Mouse (Mus musculus) right cerebral cortex, postnatal 36 days (tissue): ENCODE data around the gene Mapkap1.
A peak's percentile ranks its signal among the peaks of the same experiment; 100 is the strongest.

Experiments used
- DNase-seq, 2 experiments: peaks; one replicate each; pipeline ENCODE4 v3.0.0; 2022; ENCODE audit warnings: low spot score in 2 of 2, mixed read lengths in 1 of 2

Mapkap1 gene

DNA sequence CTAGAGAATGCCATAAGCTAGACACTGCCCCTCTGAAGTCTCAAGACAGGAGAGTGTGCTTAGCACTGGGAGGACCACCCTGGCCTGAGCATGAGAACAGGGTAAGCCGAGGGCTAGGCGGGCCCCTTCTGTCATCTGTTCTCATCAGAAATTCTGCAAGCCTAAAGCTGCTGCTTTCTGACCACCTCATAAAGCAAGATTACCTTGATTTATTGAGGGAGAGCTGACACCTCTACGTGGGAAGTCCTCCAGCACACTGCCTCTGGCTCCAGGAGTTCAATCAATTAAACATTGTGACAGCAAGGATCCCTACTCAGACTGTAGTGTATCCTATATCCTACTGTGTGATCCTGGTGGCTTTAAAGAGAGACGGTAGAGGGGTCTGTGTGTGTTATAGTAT, 166.5 kb downstream of the Mapkap1 start:
- no peak for DNase-seq

- DNase-seq: peak in 1 of 2 experiments; percentile 7
These were observed 182.0 kb downstream of the Mapkap1 start for GRCm38 (mm10) chr2:34588546-34588945.

GRCm38 (mm10) chr2:34591721-34592360, 185.3 kb downstream of the Mapkap1 start:
- no peak for DNase-seq

GRCm38 (mm10) chr2:34592361-34592960, 185.9 kb downstream of the Mapkap1 start:
- no peak for DNase-seq

- DNase-seq: no peak
These were observed 187.4 kb downstream of the Mapkap1 start for GRCm38 (mm10) chr2:34594001-34594400.

DNA sequence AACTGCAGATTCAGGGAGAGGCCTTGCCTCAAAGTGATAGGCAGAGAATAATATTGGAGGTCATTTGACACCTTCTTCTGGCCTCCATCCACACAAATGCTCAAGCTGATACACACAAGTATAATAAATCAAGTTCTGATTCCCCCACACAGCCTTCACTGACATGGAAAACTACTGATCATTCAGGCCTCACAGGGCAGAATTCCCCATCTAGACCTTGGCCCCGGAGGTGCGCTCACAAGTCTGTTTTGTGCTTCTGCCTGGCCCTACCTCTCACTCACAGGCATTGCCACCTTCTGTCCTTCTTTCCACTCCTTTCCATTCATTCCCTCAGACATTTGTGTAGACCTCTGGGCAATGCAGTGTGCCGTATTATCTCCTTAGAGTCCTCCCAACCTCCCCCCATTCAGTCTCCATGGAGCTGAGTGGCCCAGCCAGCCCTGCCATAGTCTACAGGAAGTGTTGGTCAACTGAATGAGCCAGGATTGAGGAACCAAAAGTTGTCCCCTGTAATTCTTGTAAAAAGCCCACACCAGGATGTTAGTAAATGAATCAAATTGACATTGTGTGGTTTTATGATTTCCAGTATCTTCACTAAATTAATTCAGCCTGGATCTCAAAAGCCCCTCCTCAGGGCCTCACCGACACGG, 193.2 kb downstream of the Mapkap1 start:
- no peak for DNase-seq

GRCm38 (mm10) chr2:34600734-34601133, 194.2 kb downstream of the Mapkap1 start:
- DNase-seq: no peak

GRCm38 (mm10) chr2:34602111-34602541, 195.6 kb downstream of the Mapkap1 start:
- no peak for DNase-seq

- no peak for DNase-seq
These were observed 196.3 kb downstream of the Mapkap1 start for GRCm38 (mm10) chr2:34602896-34603295.

DNA sequence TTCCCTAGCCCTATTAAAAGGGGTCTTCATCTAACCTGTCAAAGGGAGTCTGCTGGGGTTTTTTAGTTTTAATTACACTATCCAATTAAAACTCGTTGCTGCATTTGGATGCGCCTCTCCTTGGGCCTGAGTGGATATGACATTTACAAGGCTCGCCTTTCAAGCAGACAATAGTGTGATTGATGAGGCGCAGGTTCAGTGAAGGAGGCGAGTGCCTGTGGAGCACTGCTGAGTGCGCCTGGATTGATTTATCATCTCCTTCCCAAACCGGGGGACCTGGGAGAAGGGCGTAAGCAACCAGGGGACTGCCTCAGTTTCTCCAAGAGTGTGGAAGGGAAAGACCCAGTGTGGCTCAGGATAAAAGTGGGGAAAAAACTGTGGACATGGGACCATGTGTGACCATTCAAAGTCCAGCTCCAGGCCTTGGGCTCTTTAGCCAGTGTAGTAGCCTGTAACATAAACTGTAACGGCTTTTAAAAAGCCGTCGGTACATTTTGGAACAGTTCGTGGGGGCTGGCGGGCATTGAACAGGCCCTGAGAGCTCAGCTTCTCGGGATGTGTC, 197.2 kb downstream of the Mapkap1 start:
- no peak for DNase-seq

GRCm38 (mm10) chr2:34605040-34605439, 198.5 kb downstream of the Mapkap1 start:
- no peak for DNase-seq

GRCm38 (mm10) chr2:34608917-34609316, 202.3 kb downstream of the Mapkap1 start:
- no peak for DNase-seq

- no peak for DNase-seq
These were observed 202.9 kb downstream of the Mapkap1 start for GRCm38 (mm10) chr2:34609516-34609915.

- no peak for DNase-seq
These were observed 214.3 kb downstream of the Mapkap1 start for GRCm38 (mm10) chr2:34620778-34621415.

GRCm38 (mm10) chr2:34621485-34621884, 214.9 kb downstream of the Mapkap1 start:
- DNase-seq: no peak

- no peak for DNase-seq
These were observed 215.9 kb downstream of the Mapkap1 start for GRCm38 (mm10) chr2:34622518-34622917.

- no peak for DNase-seq
These were observed 216.6 kb downstream of the Mapkap1 start for GRCm38 (mm10) chr2:34623181-34623580.

DNA sequence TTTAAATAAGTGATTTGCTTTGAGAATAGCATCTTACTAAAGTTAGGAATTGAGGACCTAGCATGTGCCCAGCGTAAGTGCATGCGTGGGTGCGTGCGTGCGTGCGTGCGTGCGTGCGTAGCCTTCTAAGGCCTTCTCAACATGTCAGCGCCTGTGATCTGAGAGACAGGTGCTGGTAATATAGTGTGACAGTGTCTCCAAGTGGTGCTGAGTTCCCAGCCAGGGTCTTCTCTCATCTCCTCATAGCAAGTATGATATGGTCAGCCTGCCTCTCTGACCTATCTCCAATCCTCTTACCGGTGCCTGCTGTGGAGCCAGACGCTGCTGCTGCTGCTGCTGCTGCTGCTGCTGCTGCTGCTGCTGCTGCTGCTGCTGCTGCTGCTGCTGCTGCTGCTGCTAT, 217.5 kb downstream of the Mapkap1 start:
- no peak for DNase-seq

DNA sequence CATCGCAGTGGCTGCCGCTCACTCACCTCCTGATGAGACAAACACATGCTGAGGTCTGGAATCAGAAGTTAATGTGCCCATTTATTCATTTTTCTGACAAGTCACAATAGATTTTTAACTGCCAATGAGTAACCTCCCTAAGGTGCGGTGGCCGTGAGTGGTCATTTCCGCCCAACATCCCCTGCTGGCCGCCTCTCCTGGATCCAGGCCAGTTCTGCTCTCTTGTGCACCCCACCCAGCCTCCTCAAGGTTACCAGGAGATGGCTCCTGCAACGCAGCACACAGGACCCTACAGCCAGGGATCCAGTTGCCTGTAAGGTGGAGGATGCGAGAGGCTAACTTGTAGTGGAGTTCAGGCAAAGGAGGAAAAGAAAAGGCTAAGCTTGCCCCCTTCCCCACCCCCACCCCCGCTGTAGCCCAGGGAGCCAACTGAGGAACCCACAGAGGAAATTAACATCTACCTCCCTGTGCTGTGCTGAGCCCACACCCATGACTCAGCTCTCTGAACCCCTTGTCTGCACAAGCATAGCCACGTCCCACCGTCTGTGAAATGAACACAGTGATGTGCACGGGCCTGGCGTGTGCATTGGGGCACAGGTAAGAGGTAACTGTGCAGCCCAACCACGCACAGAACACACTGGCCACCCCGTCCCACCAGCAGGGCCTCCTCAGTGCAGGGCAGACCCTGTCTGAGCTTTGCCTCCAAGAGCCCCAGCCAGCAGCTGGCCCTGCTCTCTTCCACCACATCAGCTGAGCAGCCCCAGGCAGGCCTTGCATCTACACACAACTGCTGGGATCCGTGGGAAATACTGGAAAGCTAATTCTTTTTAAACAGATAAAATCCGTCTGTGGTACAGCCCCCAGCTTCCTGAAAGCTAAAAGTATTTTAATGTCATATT, 221.0 kb downstream of the Mapkap1 start:
- no peak for DNase-seq

DNA sequence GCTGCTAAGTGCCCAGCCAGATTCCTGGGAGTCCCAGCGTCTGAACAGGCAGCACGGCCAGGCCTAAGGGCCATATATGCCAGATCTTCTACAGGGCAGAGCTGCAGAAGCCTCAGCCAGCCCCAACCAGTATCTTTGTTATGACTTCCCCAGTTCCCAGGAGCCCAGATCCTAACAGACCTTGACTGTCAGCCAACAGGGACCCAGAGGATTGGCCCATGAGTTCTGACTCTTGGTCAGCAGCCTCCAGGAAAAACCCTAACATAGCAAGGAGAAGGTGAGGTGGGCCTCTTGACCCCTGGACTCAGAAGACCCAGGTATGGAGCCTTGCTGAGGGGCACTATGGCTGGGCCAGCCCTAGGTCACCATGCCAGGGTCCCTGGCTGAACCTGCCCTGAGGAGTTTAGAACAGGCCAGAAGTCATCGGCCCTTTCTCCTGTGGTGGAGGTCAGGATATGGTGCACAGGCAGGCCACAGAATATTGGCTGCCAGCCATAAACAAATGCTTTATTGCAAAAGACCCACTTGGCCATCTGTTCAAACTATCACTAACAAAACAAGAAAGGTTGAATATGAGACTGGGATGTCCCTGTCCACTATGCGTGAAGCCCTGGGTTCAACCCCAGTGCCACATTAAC, 222.5 kb downstream of the Mapkap1 start:
- no peak for DNase-seq

GRCm38 (mm10) chr2:34629758-34630157, 223.2 kb downstream of the Mapkap1 start:
- no peak for DNase-seq
